ENCODE assay signal across 12 mouse cellular contexts in genomic region chr12:46931086-46931485, GRCm38 (mm10).
"Had no signal": no experiment of that assay in that cellular context is flagged by ENCODE, and none has a peak within 500 bp of the region (broad histone marks: within the 10 kb centered on the region; RNA-seq: fewer than 3 reads in every experiment).

No protein-coding gene starts in this region.

- DNase-seq: retina, postnatal 1 day; right cerebral cortex, adult 18-20 months; right cerebral cortex, postnatal 14 days; right cerebral cortex, postnatal 25 days; right cerebral cortex, postnatal 4 days; spleen, adult 18-20 months; thymus, adult 18-20 months; thymus, adult 2 months; thymus, postnatal 14 days; thymus, postnatal 25 days; thymus, postnatal 36 days; thymus, postnatal 4 days had no signal
